Mouse (Mus musculus): ENCODE data around the gene Lrrn4cl. TPM values are rescaled to one million over a fixed set of nuclear protein-coding genes. Genes with fewer than 3 reads are reported as not detected.
"Not testable (repeated sequence)": the region's sequence is repeated elsewhere in the genome, so short reads cannot be mapped to it uniquely, and the experiment has no call there.

Lrrn4cl gene
- polyA plus RNA-seq, 1 experiment from 2014 or later, result 0.10 TPM

DNA sequence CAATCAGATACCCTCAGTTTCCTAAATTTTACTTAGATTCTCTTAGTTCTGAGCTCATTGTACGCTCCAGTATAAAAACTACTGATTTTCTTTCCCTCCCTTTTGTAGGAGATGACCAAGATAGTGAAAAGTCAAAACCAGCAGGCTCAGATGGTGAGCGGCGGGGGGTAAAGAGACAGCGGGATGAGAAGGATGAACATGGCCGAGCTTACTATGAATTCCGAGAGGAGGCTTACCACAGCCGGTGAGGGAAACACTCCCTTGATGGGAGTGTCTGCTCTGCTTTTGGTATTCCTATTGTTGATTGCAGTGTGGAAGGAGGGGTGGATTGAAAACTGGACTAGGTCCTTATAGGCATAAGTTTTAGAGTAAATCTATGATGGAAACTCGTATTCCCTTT is 27.9 kb upstream of the Lrrn4cl start:
- 86% methylated on average over 8 of the region's 8 CpGs for WGBS (ENCODE audit: missing documents)
- Histone ChIP-seq H3K4me3 (ENCODE audit: inconsistent target) (no peak overlapping the region), H3K27ac (no peak overlapping the region), H3K36me3 (ENCODE audit: inconsistent target) (peaks cover 50% of the 10 kb centered on the region), H3K79me2 (ENCODE audit: inconsistent target) (peaks cover 82% of the 10 kb centered on the region)

DNA sequence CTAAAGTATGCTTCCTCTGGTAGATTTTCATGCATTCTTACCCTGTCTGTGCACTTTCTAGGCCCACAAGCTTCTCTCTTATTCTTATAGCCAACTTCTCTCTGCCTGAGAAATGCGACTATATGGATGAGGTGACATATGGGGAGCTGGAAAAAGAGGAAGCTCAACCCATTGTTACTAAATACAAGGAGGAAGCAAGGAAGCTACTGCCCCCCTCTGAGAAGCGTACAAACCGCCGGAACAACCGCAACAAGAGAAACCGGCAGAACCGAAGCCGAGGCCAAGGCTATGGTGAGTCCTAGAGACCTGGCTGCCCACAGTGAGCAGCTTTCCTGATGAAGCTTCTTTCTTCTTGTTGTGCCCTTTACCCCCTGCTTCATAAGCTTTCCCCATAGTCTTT is 20.9 kb upstream of the Lrrn4cl start, which contains the start of gene AC129217.1:
TSS of gene AC129217.1 (plus strand) at position 114 of the 400 bp plus-strand sequence.
- H3K36me3 ChIP-seq (ENCODE audit: inconsistent target), result peaks cover 65% of the 10 kb centered on the region
- no peak within 1 kb of the TSS for H3K4me3 ChIP-seq (ENCODE audit: inconsistent target)
- peaks cover 59% of the 10 kb centered on the region for H3K79me2 ChIP-seq (ENCODE audit: inconsistent target)
- 4% methylated on average over 8 of the region's 8 CpGs for WGBS (ENCODE audit: missing documents)
- peak within 1 kb of the TSS; percentile 66 for H3K27ac ChIP-seq

DNA sequence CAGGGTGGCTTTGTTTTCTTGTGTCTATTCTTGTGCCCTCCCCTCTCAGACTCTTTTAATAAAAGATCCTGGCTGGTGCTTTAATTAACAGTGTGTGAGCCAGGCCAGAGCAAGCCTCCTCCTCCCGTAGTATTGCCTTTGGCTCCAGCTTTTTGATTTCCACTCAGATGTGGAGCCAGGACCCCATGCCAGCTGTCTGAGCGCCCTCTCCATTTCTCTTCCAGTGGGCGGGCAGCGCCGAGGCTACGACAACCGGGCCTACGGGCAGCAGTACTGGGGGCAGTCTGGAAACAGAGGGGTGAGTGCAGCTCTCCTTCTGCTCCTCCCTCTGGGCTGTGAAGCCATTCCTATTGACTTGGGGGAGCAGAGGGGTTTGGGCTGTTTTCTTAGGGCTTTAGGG is 19.9 kb upstream of the Lrrn4cl start:
- Histone ChIP-seq H3K36me3 (ENCODE audit: inconsistent target) (peaks cover 58% of the 10 kb centered on the region), H3K4me3 (ENCODE audit: inconsistent target) (no peak overlapping the region), H3K27ac (peak overlapping the region; percentile 66; the same call in 1 of the 2 replicates), H3K79me2 (ENCODE audit: inconsistent target) (peaks cover 49% of the 10 kb centered on the region)
- 98% methylated on average over 8 of the region's 8 CpGs for WGBS (ENCODE audit: missing documents)

DNA sequence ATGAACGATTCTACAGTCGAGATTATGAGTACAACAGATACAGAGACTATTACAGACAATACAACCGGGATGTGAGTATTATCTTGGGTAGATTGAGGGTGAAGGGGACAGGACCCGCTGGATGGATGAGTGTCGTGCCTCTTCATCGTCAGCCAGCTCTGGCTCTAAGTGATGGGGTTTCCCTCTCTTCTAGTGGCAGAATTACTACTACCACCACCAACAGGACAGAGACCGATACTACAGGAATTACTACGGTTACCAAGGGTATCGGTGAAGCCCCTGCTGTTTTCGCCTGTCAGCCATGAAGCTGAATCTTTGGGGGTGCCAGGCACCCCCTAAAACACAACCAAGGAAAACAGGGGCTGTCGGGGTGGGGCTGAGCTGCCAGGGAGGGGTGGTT is 19.3 kb upstream of the Lrrn4cl start:
- WGBS (ENCODE audit: missing documents), result 90% methylated on average over 5 of the region's 11 CpGs
- Histone ChIP-seq H3K27ac (no peak overlapping the region), H3K4me3 (ENCODE audit: inconsistent target) (no peak overlapping the region), H3K79me2 (ENCODE audit: inconsistent target) (peaks cover 43% of the 10 kb centered on the region), H3K36me3 (ENCODE audit: inconsistent target) (peaks cover 52% of the 10 kb centered on the region)

DNA sequence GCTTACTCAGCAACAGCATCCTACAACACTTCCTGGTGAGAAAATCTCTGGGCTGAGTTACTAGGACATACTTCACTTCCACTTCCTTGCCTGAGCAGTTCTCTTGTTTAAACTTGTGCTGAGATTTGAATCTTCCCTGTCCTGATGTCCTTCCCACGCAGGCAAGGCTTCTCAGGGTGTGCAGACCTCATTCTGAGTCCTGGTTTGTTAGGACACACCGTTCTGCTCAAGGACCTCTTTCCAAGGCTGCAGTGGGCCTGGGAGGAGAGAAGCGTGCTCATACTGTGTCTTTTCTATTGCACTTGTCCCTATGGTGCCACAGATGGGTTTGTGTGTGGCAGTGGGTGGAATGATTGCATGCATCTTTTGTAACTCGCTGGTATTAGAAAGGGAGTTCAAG is 17.6 kb upstream of the Lrrn4cl start:
- Histone ChIP-seq H3K27ac (0 out of 2 replicates have a peak overlapping the region, but pooled peaks have one; percentile 3), H3K79me2 (ENCODE audit: inconsistent target) (peaks cover 26% of the 10 kb centered on the region), H3K36me3 (ENCODE audit: inconsistent target) (peaks cover 36% of the 10 kb centered on the region), H3K4me3 (ENCODE audit: inconsistent target) (no peak overlapping the region)
- WGBS (ENCODE audit: missing documents), result 90% methylated on average over 4 of the region's 4 CpGs

DNA sequence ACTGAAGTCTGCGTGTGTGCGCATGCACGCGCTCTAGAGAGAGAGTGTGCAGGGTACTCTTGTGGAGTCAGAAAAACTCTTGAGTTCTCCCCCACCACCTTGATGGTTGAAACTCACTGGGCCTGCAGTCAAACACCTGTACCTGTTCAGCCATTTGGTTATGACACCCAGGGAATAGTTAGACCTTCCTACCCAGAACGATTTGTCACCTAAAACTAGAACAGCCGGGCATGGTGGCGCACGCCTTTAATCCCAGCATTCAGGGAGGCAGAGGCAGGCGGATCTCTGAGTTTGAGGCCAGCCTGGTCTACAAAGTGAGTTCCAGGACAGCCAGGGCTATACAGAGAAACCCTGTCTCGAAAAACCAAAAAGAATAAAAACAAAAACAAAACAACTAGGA is 14.2 kb upstream of the Lrrn4cl start:
- H3K27ac ChIP-seq; H3K4me3 ChIP-seq (ENCODE audit: inconsistent target): not testable (repeated sequence)
- peaks cover 22% of the 10 kb centered on the region; the same call in 1 of the 2 replicates for H3K79me2 ChIP-seq (ENCODE audit: inconsistent target)
- 96% methylated on average over 10 of the region's 10 CpGs for WGBS (ENCODE audit: missing documents)
- H3K36me3 ChIP-seq (ENCODE audit: inconsistent target), result peaks cover 21% of the 10 kb centered on the region

DNA sequence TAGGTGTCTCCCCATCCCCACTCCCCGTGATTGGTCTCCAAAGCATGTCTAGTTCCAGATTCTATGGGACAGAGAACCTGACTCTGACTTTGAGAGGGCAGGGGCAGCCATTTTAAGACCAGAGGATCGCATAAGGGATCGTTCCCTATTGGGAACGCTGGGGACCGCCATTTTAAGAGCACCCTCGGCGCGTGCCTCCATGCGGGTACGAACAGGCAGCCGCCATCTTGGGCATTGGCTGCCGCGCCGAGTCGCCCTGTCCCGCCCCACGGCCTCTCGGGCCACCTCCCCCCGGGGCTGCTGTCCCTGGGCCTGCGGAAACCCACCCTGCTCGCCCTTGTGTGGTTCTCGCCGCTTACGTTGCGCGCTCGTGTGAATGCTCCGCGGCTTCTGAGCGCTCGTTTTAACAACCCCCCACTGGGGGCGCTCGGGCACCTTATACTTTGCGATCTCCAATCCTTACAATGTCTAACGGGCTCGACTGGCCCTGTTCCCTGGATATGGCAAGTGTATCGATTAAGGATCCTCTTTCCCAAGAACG is 13.2 kb upstream of the Lrrn4cl start, which contains the start of gene Bscl2:
TSS of gene Bscl2 (plus strand) at position 217 of the 541 bp plus-strand sequence.
- 4% methylated on average over 38 of the region's 38 CpGs for WGBS (ENCODE audit: missing documents)
- peak within 1 kb of the TSS; percentile 39 for H3K4me3 ChIP-seq (ENCODE audit: inconsistent target)
- peaks cover 17% of the 10 kb centered on the region; the same call in 1 of the 2 replicates for H3K79me2 ChIP-seq (ENCODE audit: inconsistent target)
- H3K27ac ChIP-seq, result peak within 1 kb of the TSS; percentile 34
- peaks cover 12% of the 10 kb centered on the region; the same call in 1 of the 2 replicates for H3K36me3 ChIP-seq (ENCODE audit: inconsistent target)

DNA sequence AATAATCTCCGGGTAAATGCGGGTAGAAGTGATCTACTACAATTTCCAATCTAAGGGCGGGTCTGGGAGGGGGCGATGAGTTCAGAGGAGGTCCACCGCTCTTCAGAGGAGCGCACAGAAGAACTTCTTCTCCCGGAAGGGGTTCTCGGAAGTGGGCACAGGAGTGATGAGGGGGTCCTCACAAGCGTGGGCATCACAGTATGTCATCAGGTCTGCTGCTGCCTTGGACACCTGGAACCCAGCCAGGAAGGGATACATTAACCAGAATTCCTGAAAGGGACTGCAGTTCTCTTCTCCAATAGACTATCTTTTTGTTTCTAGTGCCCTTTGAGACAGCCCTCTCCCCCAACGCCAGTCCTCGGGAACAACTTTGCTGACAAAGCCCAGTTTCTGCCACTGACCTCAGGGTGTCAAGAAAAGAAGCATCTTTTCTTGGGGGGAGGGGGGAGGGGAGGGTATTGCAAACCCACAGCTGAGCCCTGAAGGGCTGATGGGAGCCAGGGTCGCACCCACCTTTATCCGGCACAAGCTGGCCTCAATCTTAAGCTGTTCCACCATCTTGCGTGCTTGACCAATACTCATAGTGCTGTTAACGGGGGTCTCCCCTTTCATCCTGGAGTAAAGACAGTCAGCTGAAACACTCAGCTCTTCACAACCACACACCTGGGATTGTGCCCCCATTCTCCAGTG is 12.4 kb upstream of the Lrrn4cl start:
- peaks cover 17% of the 10 kb centered on the region; the same call in 1 of the 2 replicates for H3K79me2 ChIP-seq (ENCODE audit: inconsistent target)
- peak overlapping the region; percentile 34; the same call in 1 of the 2 replicates for H3K27ac ChIP-seq
- H3K36me3 ChIP-seq (ENCODE audit: inconsistent target), result peaks cover 8% of the 10 kb centered on the region; the same call in 1 of the 2 replicates
- WGBS (ENCODE audit: missing documents), result 33% methylated on average over 15 of the region's 15 CpGs
- peak overlapping the region; percentile 39 for H3K4me3 ChIP-seq (ENCODE audit: inconsistent target)

DNA sequence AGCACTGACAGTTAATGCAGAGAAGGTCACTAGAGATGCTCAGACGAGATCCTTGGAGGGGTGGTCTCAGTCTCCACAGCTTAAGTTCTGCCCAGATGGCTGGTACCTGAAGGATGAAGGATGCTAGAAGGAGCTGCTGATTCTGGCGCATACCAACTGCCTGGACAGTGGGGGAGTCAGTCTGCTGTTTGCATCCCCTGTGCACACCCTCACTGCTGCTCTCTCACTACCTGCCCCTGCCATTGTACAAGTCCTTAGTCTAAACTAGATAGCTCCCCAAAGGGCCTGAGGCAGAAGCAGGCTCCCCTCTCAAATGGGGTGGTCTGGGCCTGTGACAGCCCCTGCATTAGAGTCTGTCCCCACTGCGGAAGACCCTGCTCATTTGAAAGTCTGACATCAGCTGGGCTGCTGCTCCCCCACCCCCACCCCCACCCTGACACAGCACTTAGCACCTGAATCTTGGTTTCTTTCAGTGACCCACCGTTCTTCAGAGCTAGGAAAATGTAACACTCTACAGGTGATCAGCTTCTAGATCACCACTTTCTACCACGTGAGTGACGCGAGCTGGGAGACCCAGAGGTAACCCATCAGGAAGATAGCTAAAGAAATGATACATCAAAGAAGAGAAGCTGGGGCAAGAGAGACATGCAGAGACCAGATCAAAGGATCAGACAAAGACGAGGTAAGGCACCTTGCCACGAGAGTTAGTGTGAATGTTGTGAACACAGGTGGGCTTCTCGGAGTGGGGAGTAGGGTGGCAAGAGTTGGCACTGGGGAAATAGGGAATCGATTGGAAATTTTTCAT is 11.3 kb upstream of the Lrrn4cl start, which contains the start of gene Gng3:
TSS of gene Gng3 (minus strand) at position 92 of the 805 bp plus-strand sequence.
- Histone ChIP-seq H3K27ac (peak within 1 kb of the TSS; percentile 34; the same call in 1 of the 2 replicates), H3K79me2 (ENCODE audit: inconsistent target) (peaks cover 11% of the 10 kb centered on the region; the same call in 1 of the 2 replicates)
- 96% methylated on average over 11 of the region's 11 CpGs for WGBS (ENCODE audit: missing documents)

DNA sequence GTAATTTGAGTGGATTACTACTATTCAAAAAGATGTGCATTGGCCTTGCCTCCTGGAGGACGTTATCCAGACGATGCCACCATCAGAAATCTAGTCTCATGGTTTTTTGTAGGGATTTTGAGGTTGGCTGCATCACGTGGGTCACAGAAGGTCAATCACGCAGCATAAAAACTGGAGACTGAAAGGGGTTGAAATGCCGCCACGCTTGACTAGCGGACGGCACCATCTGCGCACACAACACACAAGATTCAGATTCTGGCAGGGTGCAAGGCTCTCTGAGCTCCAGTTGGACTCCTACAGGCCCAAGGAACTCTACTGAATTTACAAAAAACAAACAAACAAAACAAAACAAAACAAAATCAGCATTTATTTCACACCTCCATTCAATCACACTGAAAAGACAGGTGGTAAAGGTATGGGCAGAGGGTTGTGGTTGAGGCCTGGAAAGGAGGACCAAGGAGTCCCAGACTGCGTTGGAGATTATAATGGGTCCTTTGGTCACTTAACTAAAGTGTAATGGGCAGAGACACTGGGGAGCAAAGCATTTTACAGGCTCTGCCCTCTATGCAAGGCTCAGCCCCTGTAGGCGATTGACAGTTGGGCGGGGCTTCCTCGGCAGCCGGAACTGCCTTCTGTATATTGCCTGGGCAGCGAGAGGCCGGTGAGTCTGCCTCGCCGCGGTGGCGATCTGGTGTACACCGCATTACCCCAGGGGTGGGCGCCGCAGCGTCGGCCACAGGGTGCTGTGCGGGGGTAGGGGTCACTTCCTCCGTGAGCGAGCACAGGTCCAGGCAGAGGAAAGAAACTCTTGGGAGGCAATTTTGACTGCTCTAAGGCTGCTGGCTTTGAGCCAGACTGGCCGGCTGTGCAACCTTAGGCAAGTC is 10.4 kb upstream of the Lrrn4cl start:
- 30% methylated on average over 29 of the region's 29 CpGs for WGBS (ENCODE audit: missing documents)
- Histone ChIP-seq H3K4me3 (ENCODE audit: inconsistent target) (peak overlapping the region; percentile 54), H3K36me3 (ENCODE audit: inconsistent target) (no peaks in the 10 kb centered on the region), H3K79me2 (ENCODE audit: inconsistent target) (peaks cover 11% of the 10 kb centered on the region; the same call in 1 of the 2 replicates), H3K27ac (peak overlapping the region; percentile 46)

More for the DNA sequence above, 11.3 kb upstream of the Lrrn4cl start, which contains the start of gene Gng3:
- Histone ChIP-seq H3K4me3 (ENCODE audit: inconsistent target) (peak within 1 kb of the TSS; percentile 39), H3K36me3 (ENCODE audit: inconsistent target) (peaks cover 7% of the 10 kb centered on the region; the same call in 1 of the 2 replicates)

DNA sequence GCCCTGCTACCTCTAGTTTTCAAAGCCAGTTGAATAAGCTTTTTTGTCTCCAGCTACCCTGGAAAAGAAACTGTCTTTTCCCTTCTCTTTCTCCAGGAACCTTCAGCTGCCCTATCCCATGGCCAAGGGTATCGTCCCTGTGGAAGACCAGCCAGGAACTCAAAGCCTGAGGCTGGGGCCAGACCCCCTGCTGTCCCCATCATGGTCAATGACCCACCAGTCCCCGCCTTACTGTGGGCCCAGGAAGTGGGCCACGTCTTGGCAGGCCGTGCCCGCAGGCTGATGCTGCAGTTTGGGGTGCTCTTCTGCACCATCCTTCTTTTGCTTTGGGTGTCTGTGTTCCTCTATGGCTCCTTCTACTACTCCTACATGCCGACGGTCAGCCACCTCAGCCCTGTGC is 9.6 kb upstream of the Lrrn4cl start:
- Histone ChIP-seq H3K27ac (peak overlapping the region; percentile 46), H3K4me3 (ENCODE audit: inconsistent target) (peak overlapping the region; percentile 54), H3K36me3 (ENCODE audit: inconsistent target) (peaks cover 4% of the 10 kb centered on the region), H3K79me2 (ENCODE audit: inconsistent target) (peaks cover 11% of the 10 kb centered on the region; the same call in 1 of the 2 replicates)
- 88% methylated on average over 7 of the region's 7 CpGs for WGBS (ENCODE audit: missing documents)

DNA sequence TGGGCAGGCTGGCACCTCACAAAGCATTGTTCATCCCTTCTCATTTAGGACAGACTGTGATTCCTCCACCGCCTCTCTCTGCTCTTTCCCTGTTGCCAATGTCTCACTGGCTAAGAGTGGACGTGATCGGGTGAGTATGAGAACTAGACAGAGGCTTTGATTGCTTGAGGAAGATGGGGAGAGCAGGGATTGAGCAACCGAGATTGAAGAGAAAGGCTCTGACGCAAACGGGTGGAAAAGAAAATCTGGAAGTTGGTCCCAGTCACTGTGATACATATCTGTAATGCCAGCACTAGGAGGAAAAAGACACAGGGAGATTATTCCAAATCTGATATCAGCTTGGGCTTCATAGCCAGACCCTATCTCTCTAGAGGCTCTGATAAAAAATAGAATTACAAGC is 7.6 kb upstream of the Lrrn4cl start:
- Histone ChIP-seq H3K4me3 (ENCODE audit: inconsistent target) (no peak overlapping the region), H3K27ac (0 out of 2 replicates have a peak overlapping the region, but pooled peaks have one; percentile 25), H3K79me2 (ENCODE audit: inconsistent target) (peaks cover 11% of the 10 kb centered on the region; the same call in 1 of the 2 replicates), H3K36me3 (ENCODE audit: inconsistent target) (peaks cover 23% of the 10 kb centered on the region)
- 31% methylated on average over 6 of the region's 6 CpGs for WGBS (ENCODE audit: missing documents)

DNA sequence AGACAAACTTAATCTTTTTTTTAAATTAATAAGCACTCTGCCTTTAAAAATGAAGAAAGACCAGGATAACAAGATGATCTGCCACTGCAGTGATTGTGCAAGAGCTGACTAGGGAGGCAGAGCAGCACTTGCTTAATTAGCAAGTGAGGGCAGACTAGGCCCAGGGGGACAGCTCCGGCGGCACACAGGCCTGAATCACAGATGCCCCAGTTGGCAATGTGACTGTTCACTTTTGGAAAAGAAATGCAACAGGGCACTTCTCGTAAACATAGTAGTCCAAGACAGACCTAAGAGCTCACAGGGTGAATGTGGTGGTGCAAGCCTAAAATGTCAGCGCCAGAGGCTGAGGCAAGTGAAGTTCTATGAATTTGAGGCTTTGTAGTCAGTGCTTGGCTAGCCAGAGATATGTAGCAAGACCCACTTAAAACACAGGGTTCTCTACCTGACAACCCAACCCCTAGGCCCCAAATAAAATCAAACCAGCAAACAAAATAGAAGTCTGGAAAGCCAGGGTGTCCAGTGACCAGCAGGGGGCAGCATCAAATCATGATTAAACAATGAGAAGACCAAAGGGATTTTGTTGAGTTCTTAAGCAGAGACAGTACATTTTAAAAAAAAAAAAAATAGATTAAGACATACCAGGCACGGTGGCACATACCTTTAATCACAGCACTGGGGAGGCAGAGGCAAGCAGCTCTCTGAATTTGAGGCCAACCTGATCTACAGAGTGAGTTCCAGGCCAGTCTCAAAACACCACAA is 6.0 kb upstream of the Lrrn4cl start:
- Histone ChIP-seq H3K27ac (peak overlapping the region; percentile 32; the same call in 1 of the 2 replicates), H3K4me3 (ENCODE audit: inconsistent target) (no peak overlapping the region), H3K36me3 (ENCODE audit: inconsistent target) (peaks cover 27% of the 10 kb centered on the region), H3K79me2 (ENCODE audit: inconsistent target) (peaks cover 11% of the 10 kb centered on the region; the same call in 1 of the 2 replicates)
- 39% methylated on average over 5 of the region's 5 CpGs for WGBS (ENCODE audit: missing documents)

All from macrophage (primary cell).